Mouse (Mus musculus) layer of hippocampus, postnatal 10 days (tissue): Measurements from ENCODE around the gene Pla2g12a. TPM values are rescaled to one million over a fixed set of nuclear protein-coding genes. Genes with fewer than 3 reads are reported as not detected.

Source experiments
- total RNA-seq, 2 experiments: library from RNA; stranded (reverse); gene quantifications; 2 replicates each; pipeline ENCODE4 v1.2.3; 2021

Gene Pla2g12a
- total RNA-seq, 2 experiments from 2014 or later = 20.2 to 22.4 TPM

Other genes with a start within 250 kb of the Pla2g12a start
- 1 to 10 TPM; 1.9 to 2.8 TPM for gene Egf, start 123.3 kb upstream of the Pla2g12a start, total RNA-seq
- gene Lrit3, start 74.6 kb upstream of the Pla2g12a start, total RNA-seq = not detected
- gene Rrh, start 56.0 kb upstream of the Pla2g12a start, total RNA-seq = 1 to 10 TPM in 1 of 2 experiments, under 1 TPM in 1; 0.87 to 1.1 TPM
- gene Gar1, start 47.2 kb upstream of the Pla2g12a start, total RNA-seq = 10 to 100 TPM; 52.7 to 58.6 TPM
- gene Cfi, start 42.7 kb upstream of the Pla2g12a start, total RNA-seq = under 1 TPM in 1 of 2 experiments, not detected in 1; 0.32 TPM
- 10 to 100 TPM in 1 of 2 experiments, 1 to 10 TPM in 1; 9.6 to 11.9 TPM for gene Casp6, start 22.8 kb downstream of the Pla2g12a start, total RNA-seq
- 1 to 10 TPM; 4.1 to 6.5 TPM for gene Mcub, start 91.6 kb downstream of the Pla2g12a start, total RNA-seq
- gene Sec24b, start 182.9 kb downstream of the Pla2g12a start, total RNA-seq = 10 to 100 TPM; 62.9 to 65.6 TPM